Mouse (Mus musculus): ENCODE measurements around the gene Cd300ld3.

- TF ChIP-seq CTCF (IDR thresholded peaks at IDR 0.05; ENCODE audit: borderline replicate concordance, insufficient read depth, low read depth, low read length) (no peak; the same call in 1 of the 2 replicates), POLR2A (IDR thresholded peaks at IDR 0.05; ENCODE audit: borderline replicate concordance, insufficient read depth, low read length) (no peak)
Observed at GRCm38 (mm10) chr11:115081373-115081772, 33.2 kb upstream of the Cd300ld3 start.
